In the genomic region with DNA sequence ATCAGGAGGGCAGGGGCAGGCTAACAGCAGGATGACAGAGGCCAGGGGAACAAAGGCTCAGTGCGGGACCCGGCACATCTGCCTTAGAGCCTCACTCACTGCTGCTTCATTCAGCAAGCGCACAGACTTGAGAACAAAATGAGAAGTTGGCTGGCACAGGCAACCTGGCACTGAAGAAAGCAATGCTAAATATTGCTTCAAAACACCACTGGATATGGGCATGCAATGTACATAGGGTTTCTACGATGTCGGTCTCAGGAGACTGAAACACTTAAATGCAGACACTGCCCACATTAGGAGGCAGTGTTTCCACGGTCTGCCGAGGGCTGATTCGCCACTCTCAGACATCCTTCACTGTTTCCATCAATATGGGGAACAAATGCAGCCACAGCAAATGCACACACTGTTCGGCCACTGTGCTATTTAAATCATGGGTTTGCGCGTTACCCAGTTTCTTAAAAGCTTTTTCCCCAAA, we compare ENCODE assay signal across 14 mouse cellular contexts.
DNase-seq lines count a peak whose midpoint lies in the region; ATAC-seq lines count a peak whose summit lies in the region.
"Had no signal": no experiment of that assay in that cellular context is flagged by ENCODE, and none has a peak within 500 bp of the region (broad histone marks: within the 10 kb centered on the region; RNA-seq: fewer than 3 reads in every experiment).

No protein-coding gene starts in this region.

- H3K9ac ChIP-seq in embryonic facial prominence, embryonic 15.5 days, result no peak overlapping the region
- H3K9ac ChIP-seq in neural tube, embryonic 15.5 days (replicated peaks), result no peak overlapping the region
- H3K9ac ChIP-seq: stomach, embryonic 15.5 days had no signal

- 63% methylated on average over 11 of the region's 11 CpGs for WGBS in embryonic facial prominence, embryonic 15.5 days
- WGBS in neural tube, embryonic 15.5 days, result 46% methylated on average over 11 of the region's 11 CpGs

- H3K9me3 ChIP-seq in embryonic facial prominence, embryonic 15.5 days (replicated peaks), result no peaks in the 10 kb centered on the region
- H3K9me3 ChIP-seq in neural tube, embryonic 15.5 days (replicated peaks), result no peaks in the 10 kb centered on the region
- H3K9me3 ChIP-seq: stomach, embryonic 15.5 days had no signal

- H3K4me2 ChIP-seq in embryonic facial prominence, embryonic 15.5 days (replicated peaks), result no peak overlapping the region
- H3K4me2 ChIP-seq in neural tube, embryonic 15.5 days, result no peak overlapping the region
- H3K4me2 ChIP-seq: stomach, embryonic 15.5 days had no signal

- H3K4me3 ChIP-seq in embryonic facial prominence, embryonic 15.5 days (replicated peaks), result no peak overlapping the region
- H3K4me3 ChIP-seq in neural tube, embryonic 15.5 days (replicated peaks), result no peak overlapping the region
- H3K4me3 ChIP-seq: heart, adult 2 months; stomach, embryonic 15.5 days had no signal

- no peaks in the 10 kb centered on the region for H3K36me3 ChIP-seq in embryonic facial prominence, embryonic 15.5 days
- H3K36me3 ChIP-seq in neural tube, embryonic 15.5 days, result no peaks in the 10 kb centered on the region
- H3K36me3 ChIP-seq: stomach, embryonic 15.5 days had no signal

- peak; percentile 51 for ATAC-seq in embryonic facial prominence, embryonic 15.5 days (ENCODE audit: insufficient number of reproducible peaks, low FRiP score, low TSS enrichment, low read depth)
- peak; percentile 31; the same call in 1 of the 2 replicates for ATAC-seq in neural tube, embryonic 15.5 days (ENCODE audit: low FRiP score)
- ATAC-seq: forebrain, embryonic 16.5 days had no signal

- no peaks in the 10 kb centered on the region for H3K4me1 ChIP-seq in embryonic facial prominence, embryonic 15.5 days
- 0 out of 2 replicates have a peak, but pooled peaks cover 5% of the 10 kb centered on the region for H3K4me1 ChIP-seq in neural tube, embryonic 15.5 days
- H3K4me1 ChIP-seq: stomach, embryonic 15.5 days had no signal

- H3K27ac ChIP-seq in embryonic facial prominence, embryonic 15.5 days (replicated peaks), result no peak overlapping the region
- H3K27ac ChIP-seq in neural tube, embryonic 15.5 days (replicated peaks), result peak overlapping the region; percentile 43; the same call in 1 of the 2 replicates
- H3K27ac ChIP-seq: heart, adult 2 months; stomach, embryonic 15.5 days had no signal

- peak; percentile 14 for DNase-seq in embryo, embryonic 11 days
- no peak for DNase-seq in embryo, embryonic 9.5 days (ENCODE audit: extremely low spot score)
- peak; percentile 40 to 42 for DNase-seq in left cerebral cortex, postnatal 36 days (ENCODE audit: low spot score in 2 of 2)
- DNase-seq in lung, postnatal 36 days, result no peak
- DNase-seq in heart, postnatal 25 days (ENCODE audit: low spot score), result no peak
- no peak for DNase-seq in heart, adult 11 months
- DNase-seq: cerebellum, adult 8-10 months; heart, adult 2 months; heart, postnatal 36 days; kidney, adult 8-10 months had no signal

- no peaks in the 10 kb centered on the region for H3K27me3 ChIP-seq in embryonic facial prominence, embryonic 15.5 days
- H3K27me3 ChIP-seq in neural tube, embryonic 15.5 days (replicated peaks), result no peaks in the 10 kb centered on the region
- H3K27me3 ChIP-seq: stomach, embryonic 15.5 days had no signal

- intact Hi-C loops in left cerebral cortex, postnatal 36 days (cut with DNase I), result no loop called here
- intact Hi-C loops in heart, postnatal 25 days (cut with DNase I), result no loop called here

Comparison
In these comparisons a context has a peak if more than half of its experiments do, and no peak if none do; other contexts are left out.
1. DNase-seq: peak in embryo, embryonic 11 days (single experiment) and left cerebral cortex, postnatal 36 days (2 of 2); none in embryo, embryonic 9.5 days (single experiment), lung, postnatal 36 days (single experiment), heart, postnatal 25 days (single experiment) and heart, adult 11 months (single experiment).